Mouse (Mus musculus): Measurements from ENCODE around the gene Nr1h3. TPM values are rescaled to one million over a fixed set of nuclear protein-coding genes. Genes with fewer than 3 reads are reported as not detected.

Gene Nr1h3
- total and polyA plus RNA-seq, 3 experiments = 0.27 to 0.38 TPM; not detected in 1

DNA sequence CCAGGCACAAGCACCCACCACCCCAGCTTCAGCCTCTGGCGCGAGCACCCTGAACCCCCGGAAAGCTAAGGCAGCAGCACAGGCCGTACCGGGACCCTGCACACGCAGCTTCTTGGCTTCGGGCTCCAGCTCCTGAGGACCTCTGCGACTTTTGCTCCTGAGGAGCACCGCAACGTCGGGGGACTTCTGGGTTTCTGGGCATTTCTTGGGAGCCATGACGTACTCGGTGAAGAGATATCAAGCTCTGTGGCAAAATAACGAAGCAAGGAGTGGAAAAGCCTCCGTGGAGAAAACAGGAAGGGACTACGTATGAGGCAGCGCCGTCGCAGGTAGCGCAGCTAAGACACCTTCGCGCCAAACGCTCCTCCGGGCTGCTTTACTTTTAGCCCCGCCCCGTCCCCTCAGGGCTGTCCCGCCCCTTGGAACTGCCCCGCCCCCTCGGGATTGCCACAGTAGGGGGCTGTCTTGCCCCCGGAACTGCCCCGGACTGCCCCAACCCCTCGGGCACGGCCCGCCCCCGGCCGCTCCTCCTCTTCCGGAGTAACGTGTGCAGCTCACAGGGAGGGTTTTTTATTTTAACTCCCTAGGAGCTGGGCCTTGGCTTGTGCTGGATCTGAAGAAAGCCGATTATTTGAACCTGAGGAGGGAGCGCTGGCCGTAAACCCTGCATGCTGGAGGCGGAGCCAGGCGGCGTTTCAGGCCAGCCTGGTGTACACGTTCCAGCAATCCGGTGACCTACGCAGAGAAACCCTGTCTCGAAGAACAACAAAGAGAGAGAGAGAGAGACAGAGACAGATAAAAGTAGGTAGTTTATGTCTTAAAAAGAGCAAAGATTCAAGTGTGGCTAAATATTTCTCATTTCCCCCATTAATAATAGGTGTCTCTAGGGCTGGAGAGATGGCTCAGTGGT lies 34.2 kb upstream of the Nr1h3 start, which contains the start of gene Ddb2:
Ddb2 (minus strand) TSS at position 382 of the 910 bp plus-strand sequence.
- Histone ChIP-seq H3K4me1 (ENCODE audit: insufficient read depth, low read depth, low read length) (peaks cover 14% of the 10 kb centered on the region), H3K36me3 (replicated peaks) (peaks cover 23% of the 10 kb centered on the region), H3K4me3 (ENCODE audit: low read depth, low read length) (peak within 1 kb of the TSS; percentile 82), H3K9me3 (replicated peaks) (no peaks in the 10 kb centered on the region), H3K27me3 (ENCODE audit: insufficient read depth, low read length) (no peaks in the 10 kb centered on the region)
- no peak for TF ChIP-seq GATA1 (IDR thresholded peaks at IDR 0.05; ENCODE audit: borderline replicate concordance, low read length)
- TF ChIP-seq POLR2AphosphoS5 (IDR thresholded peaks at IDR 0.05; ENCODE audit: insufficient replicate concordance, low read depth, low read length) = no peak
- no peak for TF ChIP-seq TAL1 (conservative IDR thresholded peaks at IDR 0.05; ENCODE audit: low read depth, low read length)
- DNase-seq (ENCODE audit: low spot score) (peak; percentile 78), ATAC-seq (ENCODE audit: extremely low read depth, insufficient number of reproducible peaks, low FRiP score, poor library complexity, severe bottlenecking) (peak; percentile 96)

- TF ChIP-seq GATA1 (IDR thresholded peaks at IDR 0.05; ENCODE audit: borderline replicate concordance, low read length) (no peak), CTCF (IDR thresholded peaks at IDR 0.05; ENCODE audit: low read depth, low read length) (no peak), TAL1 (conservative IDR thresholded peaks at IDR 0.05; ENCODE audit: low read depth, low read length) (no peak), GATA2 (IDR thresholded peaks at IDR 0.05; ENCODE audit: borderline replicate concordance, low read depth, low read length) (no peak), POLR2AphosphoS5 (IDR thresholded peaks at IDR 0.05; ENCODE audit: insufficient replicate concordance, low read depth, low read length) (no peak)
Observed at GRCm38 (mm10) chr2:91229735-91230134, 27.1 kb upstream of the Nr1h3 start.

DNA sequence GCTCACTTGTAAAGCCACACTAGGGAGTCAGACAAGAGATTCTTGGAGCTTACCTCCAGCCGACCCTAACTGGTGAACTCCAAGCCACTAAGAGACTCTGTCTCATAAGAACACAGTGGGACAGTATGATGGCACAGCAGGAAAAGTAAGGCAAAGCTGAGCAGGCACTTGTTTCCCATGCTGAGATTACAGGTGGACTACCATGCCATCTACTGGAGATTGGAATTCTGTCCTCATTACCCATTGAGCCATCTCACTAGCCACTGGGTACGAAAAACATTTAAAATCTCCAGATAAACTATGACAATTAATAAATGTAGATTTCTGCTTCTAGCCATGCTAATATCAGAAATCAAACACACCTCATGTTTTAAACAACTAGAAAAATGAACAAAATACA lies 21.0 kb upstream of the Nr1h3 start:
- Histone ChIP-seq H3K9me3 (replicated peaks) (no peaks in the 10 kb centered on the region), H3K27me3 (ENCODE audit: insufficient read depth, low read length) (no peaks in the 10 kb centered on the region), H3K36me3 (replicated peaks) (peaks cover 16% of the 10 kb centered on the region), H3K4me1 (ENCODE audit: insufficient read depth, low read depth, low read length) (no peaks in the 10 kb centered on the region), H3K4me3 (ENCODE audit: low read depth, low read length) (no peak overlapping the region)
- DNase-seq (ENCODE audit: low spot score) (no peak), ATAC-seq (ENCODE audit: extremely low read depth, insufficient number of reproducible peaks, low FRiP score, poor library complexity, severe bottlenecking) (no peak)
- TF ChIP-seq POLR2AphosphoS5 (IDR thresholded peaks at IDR 0.05; ENCODE audit: insufficient replicate concordance, low read depth, low read length) (no peak), CTCF (IDR thresholded peaks at IDR 0.05; ENCODE audit: low read depth, low read length) (no peak), GATA1 (IDR thresholded peaks at IDR 0.05; ENCODE audit: borderline replicate concordance, low read length) (no peak), GATA2 (IDR thresholded peaks at IDR 0.05; ENCODE audit: borderline replicate concordance, low read depth, low read length) (no peak), TAL1 (conservative IDR thresholded peaks at IDR 0.05; ENCODE audit: low read depth, low read length) (no peak)

More at GRCm38 (mm10) chr2:91229735-91230134, 27.1 kb upstream of the Nr1h3 start:
- ATAC-seq (ENCODE audit: extremely low read depth, insufficient number of reproducible peaks, low FRiP score, poor library complexity, severe bottlenecking) (no peak), DNase-seq (ENCODE audit: low spot score) (no peak)
- Histone ChIP-seq H3K4me1 (ENCODE audit: insufficient read depth, low read depth, low read length) (no peaks in the 10 kb centered on the region), H3K9me3 (replicated peaks) (no peaks in the 10 kb centered on the region), H3K27me3 (ENCODE audit: insufficient read depth, low read length) (no peaks in the 10 kb centered on the region), H3K4me3 (ENCODE audit: low read depth, low read length) (no peak overlapping the region), H3K36me3 (replicated peaks) (peaks cover 34% of the 10 kb centered on the region)

DNA sequence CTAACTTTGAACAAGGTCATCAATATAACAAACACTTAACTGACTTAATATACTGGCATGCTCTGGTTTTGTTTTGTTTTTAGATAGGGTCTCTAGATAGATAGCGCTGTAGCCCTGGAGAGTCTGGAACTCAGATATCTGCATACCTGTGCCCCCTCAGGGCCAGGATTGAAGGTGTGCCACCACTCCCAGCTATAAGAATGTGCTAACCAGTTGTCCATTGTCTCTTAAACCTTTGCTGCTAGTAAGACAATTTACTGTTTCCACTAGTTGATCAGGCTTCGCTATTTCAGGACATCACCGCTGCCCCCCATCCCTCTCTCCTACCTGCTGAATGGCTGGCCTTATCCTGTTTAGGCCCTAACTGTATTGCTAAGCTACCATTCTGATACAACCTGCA lies 17.9 kb upstream of the Nr1h3 start:
- Histone ChIP-seq H3K4me1 (ENCODE audit: insufficient read depth, low read depth, low read length) (no peaks in the 10 kb centered on the region), H3K4me3 (ENCODE audit: low read depth, low read length) (no peak overlapping the region), H3K9me3 (replicated peaks) (no peaks in the 10 kb centered on the region), H3K36me3 (replicated peaks) (peaks cover 44% of the 10 kb centered on the region), H3K27me3 (ENCODE audit: insufficient read depth, low read length) (no peaks in the 10 kb centered on the region)
- ATAC-seq (ENCODE audit: extremely low read depth, insufficient number of reproducible peaks, low FRiP score, poor library complexity, severe bottlenecking) = no peak
- TF ChIP-seq TAL1 (conservative IDR thresholded peaks at IDR 0.05; ENCODE audit: low read depth, low read length) (no peak), POLR2AphosphoS5 (IDR thresholded peaks at IDR 0.05; ENCODE audit: insufficient replicate concordance, low read depth, low read length) (no peak), GATA2 (IDR thresholded peaks at IDR 0.05; ENCODE audit: borderline replicate concordance, low read depth, low read length) (no peak), GATA1 (IDR thresholded peaks at IDR 0.05; ENCODE audit: borderline replicate concordance, low read length) (no peak), CTCF (IDR thresholded peaks at IDR 0.05; ENCODE audit: low read depth, low read length) (no peak)
- no peak for DNase-seq (ENCODE audit: low spot score)

- H3K36me3 ChIP-seq (replicated peaks) = peaks cover 66% of the 10 kb centered on the region
- no peaks in the 10 kb centered on the region for H3K9me3 ChIP-seq (replicated peaks)
- no peak overlapping the region for H3K4me3 ChIP-seq (ENCODE audit: low read depth, low read length)
- no peaks in the 10 kb centered on the region for H3K27me3 ChIP-seq (ENCODE audit: insufficient read depth, low read length)
- H3K4me1 ChIP-seq (ENCODE audit: insufficient read depth, low read depth, low read length) = no peaks in the 10 kb centered on the region
- ATAC-seq (ENCODE audit: extremely low read depth, insufficient number of reproducible peaks, low FRiP score, poor library complexity, severe bottlenecking) = no peak
- TF ChIP-seq GATA2 (IDR thresholded peaks at IDR 0.05; ENCODE audit: borderline replicate concordance, low read depth, low read length) = no peak
- no peak for DNase-seq (ENCODE audit: low spot score)
Observed at GRCm38 (mm10) chr2:91217032-91217431, 14.4 kb upstream of the Nr1h3 start.

DNA sequence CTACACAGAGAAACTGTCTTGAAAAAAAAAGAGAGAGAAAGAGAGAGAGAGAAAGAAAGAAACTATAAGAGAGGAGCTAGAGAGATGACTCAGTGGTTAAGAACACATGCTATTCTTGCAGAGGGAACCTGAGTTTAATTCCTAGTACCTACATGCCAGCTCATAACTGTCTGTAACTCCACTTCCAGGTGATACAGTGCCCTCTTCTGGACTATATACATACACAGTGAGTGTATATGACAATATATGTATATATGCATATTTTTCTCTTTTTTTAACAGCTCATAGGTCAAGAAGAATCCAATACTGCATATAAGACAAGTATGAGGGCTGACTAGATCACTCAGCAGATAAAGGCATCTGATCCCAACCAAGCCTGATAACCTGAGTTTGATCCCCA lies 10.7 kb upstream of the Nr1h3 start:
- H3K27me3 ChIP-seq (ENCODE audit: insufficient read depth, low read length) = no peaks in the 10 kb centered on the region
- no peak for DNase-seq (ENCODE audit: low spot score)
- ATAC-seq (ENCODE audit: extremely low read depth, insufficient number of reproducible peaks, low FRiP score, poor library complexity, severe bottlenecking) = no peak
- H3K4me3 ChIP-seq (ENCODE audit: low read depth, low read length) = no peak overlapping the region
- no peaks in the 10 kb centered on the region for H3K4me1 ChIP-seq (ENCODE audit: insufficient read depth, low read depth, low read length)
- no peaks in the 10 kb centered on the region for H3K9me3 ChIP-seq (replicated peaks)
- H3K36me3 ChIP-seq (replicated peaks) = peaks cover 87% of the 10 kb centered on the region
- TF ChIP-seq CTCF (IDR thresholded peaks at IDR 0.05; ENCODE audit: low read depth, low read length) (no peak), TAL1 (conservative IDR thresholded peaks at IDR 0.05; ENCODE audit: low read depth, low read length) (no peak), GATA2 (IDR thresholded peaks at IDR 0.05; ENCODE audit: borderline replicate concordance, low read depth, low read length) (no peak), GATA1 (IDR thresholded peaks at IDR 0.05; ENCODE audit: borderline replicate concordance, low read length) (no peak), POLR2AphosphoS5 (IDR thresholded peaks at IDR 0.05; ENCODE audit: insufficient replicate concordance, low read depth, low read length) (no peak)

Data from G1E (cell line).